ENCODE assay signal across 8 mouse cellular contexts in the genomic region with DNA sequence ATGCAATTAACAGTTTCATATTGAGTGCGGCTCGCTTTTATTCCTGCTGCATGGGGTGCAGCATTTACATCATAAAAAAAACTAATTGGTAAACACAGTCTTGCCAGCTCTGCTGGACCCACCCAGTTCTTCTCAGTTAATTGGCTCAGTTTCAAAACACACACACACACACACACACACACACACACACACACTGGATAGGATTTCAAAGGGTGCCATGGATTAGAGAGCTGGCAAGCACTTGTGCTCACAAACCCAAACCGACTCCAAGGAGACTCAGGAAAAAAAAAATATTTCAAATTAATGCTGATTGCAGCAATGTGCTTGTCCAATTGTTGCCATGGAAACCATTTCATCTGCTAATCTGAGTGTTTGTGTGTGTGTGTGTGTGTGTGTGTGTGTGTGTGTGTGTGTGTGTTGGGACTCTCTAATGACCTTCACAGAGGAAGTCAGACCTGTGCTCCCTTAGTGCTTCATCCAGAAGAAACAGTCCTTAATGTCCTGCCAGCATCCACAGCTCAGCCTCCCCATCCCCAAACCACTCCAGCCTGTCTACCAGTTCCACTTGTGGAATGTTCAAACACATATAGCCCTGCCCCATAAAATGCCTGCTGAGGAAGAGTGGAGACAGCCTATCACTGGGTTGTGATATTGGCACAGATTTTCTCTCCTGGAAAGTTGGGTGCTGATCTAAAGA.
DNase-seq lines count a peak whose midpoint lies in the region; ATAC-seq lines count a peak whose summit lies in the region.
"Had no signal": no experiment of that assay in that cellular context is flagged by ENCODE, and none has a peak within 500 bp of the region (broad histone marks: within the 10 kb centered on the region; RNA-seq: fewer than 3 reads in every experiment).

No protein-coding gene starts in this region.

- H3K4me3 ChIP-seq in hindbrain, embryonic 15.5 days, result no peak overlapping the region

- DNase-seq in right cerebral cortex, adult 18-20 months, result peak; percentile 22
- DNase-seq in right cerebral cortex, postnatal 25 days, result no peak
- peak; percentile 31 for DNase-seq in lung, postnatal 10 days
- DNase-seq in spleen, postnatal 14 days (ENCODE audit: low spot score in 2 of 2), result no peak

- H3K4me1 ChIP-seq in hindbrain, embryonic 15.5 days (replicated peaks), result peaks cover 22% of the 10 kb centered on the region

- H3K36me3 ChIP-seq in hindbrain, embryonic 15.5 days, result no peaks in the 10 kb centered on the region

- no peak overlapping the region for H3K4me2 ChIP-seq in hindbrain, embryonic 15.5 days

- ATAC-seq in hindbrain, embryonic 15.5 days (ENCODE audit: low FRiP score, low read depth), result peak; percentile 89
- no peak for ATAC-seq in granulocyte monocyte progenitor cell, adult 5-6 weeks (replicated peaks; ENCODE audit: poor library complexity, severe bottlenecking)
- no peak for ATAC-seq in megakaryocyte-erythroid progenitor cell, adult 5-6 weeks (replicated peaks; ENCODE audit: low FRiP score, low TSS enrichment, poor library complexity, severe bottlenecking)

- H3K27me3 ChIP-seq in hindbrain, embryonic 15.5 days, result no peaks in the 10 kb centered on the region

- 17% methylated on average over 3 of the region's 3 CpGs for WGBS in hindbrain, embryonic 15.5 days

- peak overlapping the region; percentile 64 for H3K27ac ChIP-seq in hindbrain, embryonic 15.5 days (replicated peaks)
- H3K27ac ChIP-seq: macrophage had no signal

- no peak overlapping the region for H3K9ac ChIP-seq in hindbrain, embryonic 15.5 days

- H3K9me3 ChIP-seq in hindbrain, embryonic 15.5 days, result no peaks in the 10 kb centered on the region

Comparison
In these comparisons a context has a peak if more than half of its experiments do, and no peak if none do; other contexts are left out.
1. DNase-seq: peak in right cerebral cortex, adult 18-20 months (single experiment) and lung, postnatal 10 days (single experiment); none in right cerebral cortex, postnatal 25 days (single experiment) and spleen, postnatal 14 days (0 of 2).